Mouse (Mus musculus) limb, embryonic 14.5 days (tissue): ENCODE results near the gene Upb1. TPM values are rescaled to one million over a fixed set of nuclear protein-coding genes. Genes with fewer than 3 reads are reported as not detected.
"Not testable (repeated sequence)": the region's sequence is repeated elsewhere in the genome, so short reads cannot be mapped to it uniquely, and the experiment has no call there.

Source experiments
- ATAC-seq: fragments of 200-750 bp; cut with Nextera tagmentation; 2 replicates; pipeline ENCODE4 v1.8.0; 2017; ENCODE audit warnings: low read depth, moderate number of reproducible peaks, moderate TSS enrichment; ENCODE audit not compliant: low FRiP score
- DNase-seq: peaks from one replicate; pipeline ENCODE4 v3.0.0-alpha.2; 2015; ENCODE audit warnings: low spot score
- H3K27ac ChIP-seq: fragments of 300-500 bp; sonication (generic); replicated peaks from 2 replicates; pipeline ENCODE4 v1.5.1; 2014; ENCODE audit warnings: low read depth, mild to moderate bottlenecking, low read length, moderate library complexity, mixed read lengths
- H3K27me3 ChIP-seq: fragments of 300-500 bp; sonication (generic); 2 replicates; pipeline ENCODE4 v1.6.1; 2014; ENCODE audit warnings: low read length, mixed read lengths; ENCODE audit not compliant: control insufficient read depth, insufficient read depth
- H3K36me3 ChIP-seq: fragments of 300-500 bp; sonication (generic); 2 replicates; pipeline ENCODE4 v1.6.1; 2014; ENCODE audit warnings: mild to moderate bottlenecking, low read length, moderate library complexity, mixed read lengths; ENCODE audit not compliant: control insufficient read depth, insufficient read depth
- H3K4me1 ChIP-seq: fragments of 300-500 bp; sonication (generic); 2 replicates; pipeline ENCODE4 v1.6.1; 2014; ENCODE audit warnings: antibody characterized with exemption, low read length, mixed read lengths; ENCODE audit not compliant: control insufficient read depth, insufficient read depth
- H3K4me2 ChIP-seq: fragments of 300-500 bp; sonication (generic); replicated peaks from 2 replicates; pipeline ENCODE4 v1.6.1; 2014; ENCODE audit warnings: low read depth, mild to moderate bottlenecking, low read length, moderate library complexity; ENCODE audit not compliant: severe bottlenecking
- H3K4me3 ChIP-seq: fragments of 300-500 bp; sonication (generic); replicated peaks from 2 replicates; pipeline ENCODE4 v1.5.1; 2014; ENCODE audit warnings: low read length
- H3K9ac ChIP-seq: fragments of 300-500 bp; sonication (generic); 2 replicates; pipeline ENCODE4 v1.6.1; 2014; ENCODE audit warnings: mild to moderate bottlenecking, low read depth, low read length, moderate library complexity; ENCODE audit not compliant: severe bottlenecking
- H3K9me3 ChIP-seq: fragments of 300-500 bp; sonication (generic); 2 replicates; pipeline ENCODE4 v1.6.1; 2016; ENCODE audit warnings: low read length; ENCODE audit not compliant: control insufficient read depth
- POLR2A ChIP-seq: fragments of 200-500 bp; IDR thresholded peaks from 2 replicates; pipeline ENCODE4 v1.8.0; 2012; ENCODE audit warnings: inconsistent platforms, mild to moderate bottlenecking, moderate library complexity, borderline replicate concordance; ENCODE audit not compliant: insufficient read depth, insufficient read length; ENCODE audit errors: extremely low read depth
- WGBS: fragments of 180-500 bp; shearing (Covaris S2); extraction: QIAGEN DNeasy Blood & Tissue Kit; methylation state at CpG from one replicate; pipeline ENCODE4 v1.1.7; 2014; 5-methylcytosine and 5-hydroxymethylcytosine counted together
- polyA plus RNA-seq, 2 experiments: library from polyadenylated mRNA; depleted of rRNA in 1 of 2; stranded (reverse) in 1 of 2; unstranded in 1 of 2; fragments of >200 nt; fragmentation: Nextera tagmentation in 1 of 2; extraction: Ambion mirVana in 1 of 2; gene quantifications; 2 replicates each; pipeline versions ENCODE4 v1.2.1 to v1.2.3; 2012 to 2014

The Upb1 gene
- polyA plus RNA-seq, 2 experiments = 0.55 to 0.84 TPM

DNA sequence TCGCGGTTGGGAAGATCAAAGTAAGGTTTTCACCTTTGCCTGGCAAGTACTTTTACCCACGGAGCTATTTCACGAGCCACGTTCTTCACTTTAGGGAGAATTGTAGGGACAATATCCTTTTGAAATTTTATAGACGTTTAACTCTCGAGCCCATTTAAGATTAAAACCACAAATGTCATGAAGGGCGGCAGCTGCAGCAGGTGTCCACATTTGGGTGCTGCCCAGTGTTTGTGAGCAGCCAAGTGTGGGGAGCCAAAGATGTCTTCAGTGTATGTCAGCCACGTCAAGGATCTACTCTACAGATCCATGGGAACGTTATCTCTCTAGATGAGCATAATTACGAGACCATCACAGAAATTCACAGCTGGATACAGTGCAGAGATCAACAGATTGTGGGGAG lies 46.6 kb downstream of the Upb1 start:
- Histone ChIP-seq H3K36me3 (no peaks in the 10 kb centered on the region), H3K4me3 (no peak overlapping the region), H3K27ac (no peak overlapping the region), H3K9me3 (no peaks in the 10 kb centered on the region), H3K4me1 (peaks cover 11% of the 10 kb centered on the region), H3K4me2 (no peak overlapping the region), H3K9ac (no peak overlapping the region), H3K27me3 (no peaks in the 10 kb centered on the region)
- WGBS = 68% methylated on average over 11 of the region's 11 CpGs
- TF ChIP-seq POLR2A = no peak
- no peak for DNase-seq
- no peak for ATAC-seq

DNA sequence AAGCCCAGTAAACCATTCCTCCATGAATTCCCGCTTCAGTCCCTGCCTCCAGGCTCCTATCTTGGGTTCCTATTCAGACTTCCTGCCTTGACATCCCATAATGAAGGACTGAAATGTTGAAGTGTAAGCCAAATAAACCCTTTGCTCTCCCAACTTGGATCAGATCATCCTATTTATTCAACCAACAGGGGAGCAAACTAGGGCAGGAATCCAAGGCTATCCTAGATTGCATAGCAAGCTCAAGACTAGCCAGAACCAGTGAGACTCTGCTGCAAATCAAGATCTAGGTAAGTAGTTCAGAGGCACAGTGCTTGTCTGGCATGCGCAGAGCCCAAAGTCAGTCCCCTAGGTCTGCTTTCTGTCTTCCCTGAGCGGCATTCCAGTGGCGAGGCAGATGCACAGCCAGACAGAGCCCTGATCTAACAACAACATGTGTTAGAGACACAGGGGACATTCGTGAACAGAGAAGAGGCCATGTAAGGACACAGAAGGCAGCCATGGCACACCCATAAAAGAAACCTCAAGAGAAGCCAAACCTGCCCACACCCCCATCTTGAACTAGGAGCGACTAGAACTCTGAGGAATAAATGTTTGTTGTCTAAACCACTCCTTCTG lies 48.0 kb downstream of the Upb1 start:
- no peak for ATAC-seq
- no peak for TF ChIP-seq POLR2A
- WGBS = 71% methylated on average over 6 of the region's 6 CpGs

DNA sequence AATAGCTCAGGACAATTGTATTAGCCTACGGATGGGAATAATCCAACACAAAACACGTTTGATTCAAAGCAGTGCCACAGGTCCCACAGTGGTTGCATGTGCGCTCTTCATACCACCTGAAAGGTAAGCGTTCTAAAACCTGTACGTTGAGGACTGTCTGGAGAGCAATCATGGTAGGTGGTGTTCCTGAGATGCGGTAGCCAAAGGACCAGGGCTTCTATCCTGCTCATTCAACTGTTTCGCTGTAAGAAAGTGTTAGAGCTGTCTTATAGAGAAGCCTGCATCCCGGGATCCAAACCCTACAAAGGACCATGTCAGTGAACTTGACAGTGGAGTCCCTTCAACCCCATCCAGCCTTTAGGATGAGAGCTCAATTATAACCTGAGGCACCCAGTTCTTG lies 49.4 kb downstream of the Upb1 start:
- no peak overlapping the region for H3K4me3 ChIP-seq
- no peaks in the 10 kb centered on the region for H3K36me3 ChIP-seq
- peaks cover 9% of the 10 kb centered on the region for H3K4me1 ChIP-seq
- H3K27ac ChIP-seq = no peak overlapping the region
- H3K9ac ChIP-seq = no peak overlapping the region
- WGBS = 76% methylated on average over 8 of the region's 8 CpGs
- no peak for DNase-seq
- no peaks in the 10 kb centered on the region for H3K9me3 ChIP-seq
- ATAC-seq = no peak
- H3K4me2 ChIP-seq = no peak overlapping the region
- H3K27me3 ChIP-seq = no peaks in the 10 kb centered on the region
- no peak for TF ChIP-seq POLR2A

More for the DNA sequence above, 48.0 kb downstream of the Upb1 start:
- Histone ChIP-seq H3K9me3 (no peaks in the 10 kb centered on the region), H3K9ac (no peak overlapping the region), H3K4me3 (no peak overlapping the region), H3K4me2 (no peak overlapping the region), H3K27ac (no peak overlapping the region), H3K36me3 (no peaks in the 10 kb centered on the region), H3K27me3 (no peaks in the 10 kb centered on the region), H3K4me1 (peaks cover 11% of the 10 kb centered on the region)
- DNase-seq = peak; percentile 46

DNA sequence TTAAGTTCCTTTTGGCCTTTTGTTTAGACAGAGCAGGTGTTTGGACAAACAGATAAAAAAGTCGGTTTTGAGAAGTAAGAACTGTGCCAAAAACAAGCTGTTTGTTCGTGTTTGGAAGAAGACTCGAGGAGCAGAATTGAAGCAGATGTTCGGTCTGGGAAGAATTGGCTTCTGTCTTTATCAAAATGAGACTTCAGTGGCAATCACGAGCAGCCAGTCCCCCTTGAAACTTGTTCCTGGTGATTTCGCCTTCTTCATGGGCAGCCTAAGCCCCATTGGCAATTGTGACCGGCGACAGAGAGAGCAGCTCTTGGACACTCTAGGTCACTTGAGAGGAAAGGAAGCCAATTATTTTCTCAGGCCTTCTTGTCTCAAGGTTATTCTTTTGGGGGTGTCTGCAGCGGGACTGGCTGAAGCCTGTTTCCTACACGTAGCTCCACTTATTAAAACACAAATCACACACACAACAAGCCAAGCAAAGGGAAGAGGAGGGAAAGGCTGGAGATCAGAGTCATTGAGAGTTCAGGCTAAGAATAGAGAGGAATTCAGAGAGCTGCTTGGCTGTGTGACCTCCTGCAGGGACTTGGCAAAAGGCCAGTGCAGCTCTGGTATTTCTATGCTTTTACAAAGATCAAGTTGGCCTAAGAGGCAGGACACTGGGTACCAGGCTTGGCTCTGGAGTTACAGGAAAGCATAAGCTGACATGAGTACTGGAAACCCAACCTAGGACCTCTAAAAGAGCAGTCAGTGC lies 50.3 kb downstream of the Upb1 start:
- no peak for TF ChIP-seq POLR2A
- Histone ChIP-seq H3K9me3 (no peaks in the 10 kb centered on the region), H3K9ac (no peak overlapping the region), H3K4me2 (no peak overlapping the region), H3K27ac (peak overlapping the region; percentile 55), H3K36me3 (no peaks in the 10 kb centered on the region), H3K4me3 (no peak overlapping the region), H3K27me3 (no peaks in the 10 kb centered on the region), H3K4me1 (peaks cover 9% of the 10 kb centered on the region)
- ATAC-seq = peak; percentile 64; the same call in 1 of the 2 replicates
- DNase-seq = peak; percentile 78
- WGBS = 59% methylated on average over 10 of the region's 10 CpGs

DNA sequence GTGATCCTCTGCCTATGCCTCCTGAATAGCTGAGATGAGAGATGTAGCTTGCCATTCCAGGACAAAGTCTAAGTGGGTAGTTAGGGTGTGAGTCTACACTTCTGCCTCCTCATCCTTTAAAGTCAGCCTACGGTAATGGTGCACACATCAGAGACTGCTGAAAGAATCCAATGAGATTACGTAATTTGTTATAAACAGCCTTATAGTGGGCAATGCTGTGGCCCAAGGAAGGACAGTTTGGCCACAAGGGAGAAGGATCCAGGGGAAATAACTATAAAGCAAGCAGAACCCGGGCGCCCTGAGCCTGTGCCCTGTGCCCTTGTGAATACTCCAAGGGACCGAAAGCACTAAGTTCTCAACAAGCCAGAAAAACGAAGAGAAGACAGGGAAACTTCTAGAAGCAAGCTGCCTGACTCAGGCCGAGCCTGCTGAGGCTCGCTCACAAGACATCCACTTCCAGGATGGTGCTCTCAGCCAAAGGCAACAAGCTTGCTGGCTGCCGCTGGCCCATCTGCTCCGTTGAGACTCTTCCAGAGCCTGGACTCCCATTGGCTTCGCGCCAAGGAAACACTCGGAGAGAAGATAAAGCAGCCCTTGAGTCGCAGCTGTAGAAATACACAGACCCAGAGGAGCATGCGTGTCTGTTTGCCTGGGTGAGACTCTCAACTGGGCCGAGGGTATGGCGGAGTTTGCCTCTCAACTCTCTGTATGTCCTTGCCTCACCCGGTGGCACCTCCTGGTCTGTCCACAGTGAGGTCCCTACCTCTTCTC lies 55.3 kb downstream of the Upb1 start:
- DNase-seq = not testable (repeated sequence)
- 75% methylated on average over 11 of the region's 18 CpGs for WGBS

More for the DNA sequence above, 55.3 kb downstream of the Upb1 start:
- ATAC-seq, H3K4me1 ChIP-seq, H3K27ac ChIP-seq, H3K36me3 ChIP-seq, H3K4me3 ChIP-seq, H3K9me3 ChIP-seq, H3K4me2 ChIP-seq, H3K27me3 ChIP-seq, H3K9ac ChIP-seq: not testable (repeated sequence)
